Mouse (Mus musculus) kidney, adult 11 months (tissue): ENCODE data around the gene Wasl.
A peak's percentile ranks its signal among the peaks of the same experiment; 100 is the strongest.

Experiments
- DNase-seq: peaks from one replicate; pipeline ENCODE4 v3.0.0; 2022

The Wasl gene

DNA sequence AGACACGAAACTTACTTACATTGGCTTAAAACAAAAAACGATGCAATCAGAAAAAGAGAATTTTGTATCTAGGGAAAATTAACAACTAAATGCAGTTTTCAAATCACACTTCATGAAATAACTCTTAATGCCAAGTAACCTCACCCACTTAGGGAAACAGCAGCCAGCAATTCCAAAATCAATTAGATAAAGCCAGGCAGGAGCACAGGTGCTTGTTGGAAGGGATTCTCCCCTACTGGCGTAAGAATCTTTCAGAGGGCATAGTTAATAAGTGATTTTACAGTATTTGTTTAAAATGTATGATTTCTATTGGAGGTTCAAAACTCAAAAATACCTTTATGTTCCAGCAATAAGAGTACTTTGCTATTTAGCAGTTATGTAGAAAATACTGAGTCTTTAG is 21.8 kb downstream of the Wasl start:
- no peak for DNase-seq

DNA sequence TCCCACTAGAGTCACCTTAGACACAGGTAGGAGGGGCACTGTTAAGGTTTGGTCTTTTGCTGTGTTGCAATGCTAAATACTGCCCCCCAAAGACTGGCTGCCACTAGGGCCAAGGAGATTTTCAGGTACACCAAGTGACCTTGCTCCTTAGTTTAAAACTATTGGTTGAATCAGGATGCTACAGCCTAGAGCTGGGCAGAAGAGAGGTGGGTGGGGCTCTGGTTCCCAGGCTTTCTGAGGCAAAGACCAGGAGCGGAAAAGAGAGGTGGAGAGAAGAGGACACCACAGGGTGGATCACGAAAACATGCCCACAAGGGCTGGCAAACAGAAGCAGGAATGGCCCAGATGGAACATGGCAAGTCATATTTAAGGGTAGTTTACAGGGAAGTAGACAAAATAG is 22.6 kb downstream of the Wasl start:
- DNase-seq = no peak

DNA sequence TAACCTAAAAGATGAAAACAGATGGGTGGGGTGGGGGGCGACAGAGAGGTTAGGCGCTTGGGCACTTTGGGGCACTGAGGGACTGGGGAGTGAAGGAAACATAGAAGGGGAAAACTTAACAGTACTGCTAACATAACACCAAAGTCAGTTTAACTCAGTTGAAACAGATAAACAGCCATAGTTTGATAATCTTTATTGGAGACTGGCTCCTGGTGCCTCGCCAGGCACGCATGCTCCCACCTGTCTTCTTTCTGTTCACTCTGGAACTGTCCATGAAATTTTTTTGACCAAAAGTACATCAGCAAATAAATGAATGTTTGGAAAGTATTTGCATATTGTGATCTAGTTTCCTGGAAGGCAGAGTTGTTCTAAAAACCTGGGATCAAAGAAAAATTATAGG is 23.5 kb downstream of the Wasl start:
- DNase-seq = no peak

- DNase-seq = no peak
These were observed 29.0 kb downstream of the Wasl start for GRCm38 (mm10) chr6:24635814-24636213.

DNA sequence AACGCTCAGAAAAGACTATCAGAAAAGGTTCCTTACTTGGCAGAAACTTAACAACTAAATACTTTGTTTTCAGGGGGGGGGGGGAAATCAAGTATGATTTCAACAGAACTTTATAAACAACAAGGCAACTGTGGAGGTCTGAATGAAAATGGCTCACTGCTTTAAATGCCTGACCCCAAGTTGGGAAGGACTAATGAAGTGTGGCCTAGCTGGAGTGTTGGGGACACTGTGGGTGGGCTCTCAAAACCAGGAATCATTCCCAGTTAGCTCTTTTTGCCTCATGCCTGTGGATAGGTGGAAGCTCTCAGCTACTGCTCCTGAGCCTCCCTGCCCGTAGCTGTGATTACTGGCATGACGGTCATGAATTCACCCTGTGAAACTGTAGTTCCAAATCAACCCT is 30.7 kb downstream of the Wasl start:
- no peak for DNase-seq

GRCm38 (mm10) chr6:24632061-24632460 is 32.7 kb downstream of the Wasl start:
- DNase-seq = no peak

DNA sequence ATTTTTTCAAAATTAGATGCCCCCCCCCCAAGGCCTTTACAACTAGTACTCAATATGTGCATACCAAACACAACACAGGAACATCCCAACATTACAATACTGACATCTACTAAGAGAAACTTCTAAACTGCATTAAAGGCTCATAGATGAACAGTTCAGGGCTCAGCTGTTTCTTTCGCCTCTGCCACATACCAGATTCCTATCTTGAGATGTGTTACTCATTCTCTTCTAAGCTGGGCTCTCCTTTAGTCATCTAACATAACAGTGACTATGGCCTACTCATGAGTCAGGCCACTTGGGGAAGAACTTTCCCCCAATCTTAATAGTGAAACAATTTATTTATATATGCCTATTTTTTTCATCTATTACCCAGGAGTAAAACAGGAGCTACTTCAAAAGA is 36.3 kb downstream of the Wasl start:
- no peak for DNase-seq

DNA sequence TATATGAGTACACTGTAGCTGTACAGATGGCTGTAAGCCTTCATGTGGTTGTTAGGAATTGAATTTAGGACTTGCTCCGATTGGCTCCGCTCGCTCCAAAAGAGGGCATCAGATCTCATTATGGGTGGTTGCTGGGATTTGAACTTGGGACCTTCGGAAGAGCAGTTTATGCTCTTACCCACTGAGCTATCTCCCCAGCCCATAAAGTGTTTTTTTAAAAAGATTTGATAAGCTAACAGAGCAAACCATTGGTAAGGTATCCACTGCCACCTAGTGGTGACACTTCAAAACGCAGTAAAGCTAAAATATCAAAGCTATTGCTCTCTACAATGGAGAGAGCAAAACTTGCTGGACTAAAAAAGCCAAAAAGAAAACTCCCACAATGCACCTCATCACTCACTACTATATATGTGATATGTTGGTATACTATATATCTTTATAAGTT is 37.2 kb downstream of the Wasl start:
- DNase-seq = peak; percentile 10

- DNase-seq = no peak
These were observed 42.7 kb downstream of the Wasl start for GRCm38 (mm10) chr6:24622098-24622497.

- DNase-seq = no peak
These were observed 43.9 kb downstream of the Wasl start for GRCm38 (mm10) chr6:24620936-24621335.

GRCm38 (mm10) chr6:24619285-24620045 is 45.3 kb downstream of the Wasl start:
- DNase-seq = no peak

GRCm38 (mm10) chr6:24616746-24617145 is 48.1 kb downstream of the Wasl start:
- no peak for DNase-seq

DNA sequence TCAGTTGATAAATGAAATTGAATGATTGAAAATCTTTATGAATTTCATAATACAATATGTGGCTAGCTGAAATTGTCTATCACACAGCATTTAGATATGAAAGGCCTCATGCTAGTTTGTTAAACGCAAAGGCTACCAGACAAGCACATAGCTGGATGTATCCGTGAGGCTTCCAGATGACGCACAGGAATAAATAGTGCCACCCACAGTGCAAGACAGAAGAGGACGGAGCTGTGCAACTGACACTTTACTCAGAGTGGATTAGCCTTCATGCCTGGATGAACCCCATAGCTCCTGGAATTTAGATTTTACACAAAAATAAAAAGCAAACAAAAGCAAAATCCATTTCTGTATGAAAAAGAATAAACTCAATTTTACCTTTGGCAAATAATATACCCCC is 50.9 kb downstream of the Wasl start:
- no peak for DNase-seq

GRCm38 (mm10) chr6:24613346-24613745 is 51.5 kb downstream of the Wasl start:
- DNase-seq = no peak

GRCm38 (mm10) chr6:24612074-24612755 is 52.6 kb downstream of the Wasl start:
- no peak for DNase-seq

GRCm38 (mm10) chr6:24610358-24610757 is 54.5 kb downstream of the Wasl start:
- no peak for DNase-seq

DNA sequence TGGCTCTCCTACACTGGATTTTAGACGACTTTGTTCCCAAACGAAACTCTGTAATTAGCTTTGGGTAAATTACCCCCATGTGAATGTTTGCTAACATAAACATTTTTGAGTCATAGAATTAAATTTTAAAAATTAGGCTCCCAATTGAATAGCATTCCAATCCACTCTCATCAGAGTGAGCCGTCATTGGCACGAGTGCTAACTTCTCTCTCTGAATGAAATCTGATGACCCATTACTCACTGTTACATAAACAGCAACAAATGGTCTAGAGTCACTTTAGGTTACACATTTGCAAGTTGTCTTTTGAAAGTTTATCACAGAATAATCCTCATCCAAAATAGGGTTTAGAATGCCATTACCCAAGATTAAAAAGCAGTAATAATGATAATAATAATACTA is 55.3 kb downstream of the Wasl start:
- DNase-seq = no peak

- DNase-seq = no peak
These were observed 56.1 kb downstream of the Wasl start for GRCm38 (mm10) chr6:24608682-24609081.

- DNase-seq = no peak
These were observed 56.7 kb downstream of the Wasl start for GRCm38 (mm10) chr6:24608129-24608528.

DNA sequence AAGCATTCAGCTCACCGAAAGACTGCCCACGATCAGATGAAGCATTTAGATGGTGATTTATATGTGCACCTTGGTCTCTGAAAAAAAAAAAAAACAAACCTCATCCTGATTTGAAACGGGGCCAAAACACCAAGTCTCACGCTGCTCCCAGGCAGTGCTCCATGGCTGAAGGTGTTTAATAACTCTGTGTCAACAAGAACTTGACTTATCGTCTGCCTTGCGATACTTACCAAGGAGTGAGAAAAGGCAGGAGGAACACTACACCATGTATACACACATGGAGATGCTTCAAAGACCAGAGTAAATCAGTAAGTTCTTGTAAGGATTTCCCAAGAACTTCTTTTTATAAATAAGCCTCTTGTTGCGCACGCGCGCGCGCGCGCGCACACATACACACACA is 57.3 kb downstream of the Wasl start:
- DNase-seq = no peak

DNA sequence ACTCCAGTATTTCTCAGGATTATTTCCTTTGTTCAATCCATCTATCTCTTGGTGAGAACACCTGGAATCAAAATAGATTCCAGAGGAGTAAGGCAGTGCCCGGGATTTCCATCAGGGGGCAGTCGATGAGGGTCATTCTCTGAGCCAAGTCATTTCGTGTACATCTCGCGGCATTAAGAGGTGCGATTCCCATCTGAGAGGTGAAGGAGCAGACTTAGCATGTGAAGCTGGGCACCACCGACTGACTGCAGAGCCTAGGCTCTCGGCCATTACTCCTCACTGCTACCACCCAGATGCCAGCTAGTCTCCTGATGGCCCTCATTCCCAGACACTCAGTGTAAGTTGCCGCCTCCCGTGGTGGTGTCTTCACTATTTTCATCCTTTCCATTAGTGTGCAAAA is 58.3 kb downstream of the Wasl start:
- DNase-seq = no peak

- DNase-seq = no peak
These were observed 59.2 kb downstream of the Wasl start for GRCm38 (mm10) chr6:24605631-24606030.

GRCm38 (mm10) chr6:24604289-24604688 is 60.5 kb downstream of the Wasl start:
- DNase-seq = no peak

GRCm38 (mm10) chr6:24602993-24603392 is 61.8 kb downstream of the Wasl start:
- no peak for DNase-seq

DNA sequence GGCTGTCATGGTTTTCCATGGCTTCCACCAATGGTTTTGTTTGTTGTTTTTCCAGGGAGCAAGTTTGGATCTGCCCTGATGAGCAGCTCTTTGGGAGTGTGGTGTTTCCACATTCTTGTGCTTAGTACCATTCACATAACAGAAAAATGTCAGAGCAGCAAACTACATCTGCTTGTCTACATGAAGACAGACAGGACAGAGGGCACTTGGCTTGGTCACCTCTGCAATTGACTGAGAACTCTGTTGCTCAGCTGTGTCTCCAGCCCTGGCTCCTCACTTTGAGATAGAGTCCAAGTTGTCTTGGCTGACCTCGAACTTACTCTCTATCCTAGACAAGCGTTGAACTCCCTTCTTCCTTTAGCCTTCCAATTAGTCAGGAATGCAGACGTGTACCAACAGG is 62.5 kb downstream of the Wasl start:
- no peak for DNase-seq
